Mouse (Mus musculus) embryo, embryonic 11 days (tissue): Measurements from ENCODE around the gene Csrp3.

Experiments
- DNase-seq: peaks from one replicate; pipeline ENCODE4 v3.0.0-alpha.2; 2015

Csrp3 gene

DNA sequence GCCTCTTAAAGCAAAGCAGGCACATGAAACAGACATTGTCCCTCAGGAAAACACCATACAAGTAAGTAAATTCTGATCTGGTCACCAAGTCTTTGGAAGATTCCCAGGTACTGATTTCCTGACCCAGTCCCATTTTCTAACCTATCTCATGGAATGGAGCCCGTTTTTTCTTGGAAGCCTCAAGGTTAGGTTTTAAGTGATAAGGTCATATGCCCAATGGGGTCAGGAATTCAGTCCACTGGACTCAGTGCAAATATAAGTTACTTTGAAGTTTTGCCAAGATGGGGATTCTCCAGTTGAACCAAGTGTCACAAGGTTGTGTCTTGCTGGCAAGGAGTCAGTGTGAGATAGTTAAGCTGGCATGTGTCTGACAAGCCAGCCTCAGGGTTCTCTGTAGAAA lies 23.2 kb downstream of the Csrp3 start:
- no peak for DNase-seq

DNA sequence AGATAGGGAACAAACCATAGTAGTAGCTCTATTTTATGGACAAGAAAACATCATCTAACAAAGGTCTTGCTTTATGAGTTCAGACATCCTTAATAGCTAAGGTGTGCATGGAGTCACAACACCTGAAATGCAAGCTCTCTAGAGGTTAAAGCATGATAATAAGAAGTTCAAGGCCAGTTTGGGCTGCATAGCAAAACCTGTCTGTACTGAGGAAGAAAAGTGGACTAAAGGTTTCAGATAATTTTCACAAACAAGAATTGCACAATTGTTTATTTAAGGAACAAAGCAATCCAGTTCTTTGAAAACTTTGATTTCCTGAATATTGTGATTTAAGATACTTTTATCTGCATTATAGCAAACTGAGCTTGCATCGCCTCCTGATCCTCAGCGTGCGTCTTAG lies 24.2 kb downstream of the Csrp3 start:
- DNase-seq, result no peak

DNA sequence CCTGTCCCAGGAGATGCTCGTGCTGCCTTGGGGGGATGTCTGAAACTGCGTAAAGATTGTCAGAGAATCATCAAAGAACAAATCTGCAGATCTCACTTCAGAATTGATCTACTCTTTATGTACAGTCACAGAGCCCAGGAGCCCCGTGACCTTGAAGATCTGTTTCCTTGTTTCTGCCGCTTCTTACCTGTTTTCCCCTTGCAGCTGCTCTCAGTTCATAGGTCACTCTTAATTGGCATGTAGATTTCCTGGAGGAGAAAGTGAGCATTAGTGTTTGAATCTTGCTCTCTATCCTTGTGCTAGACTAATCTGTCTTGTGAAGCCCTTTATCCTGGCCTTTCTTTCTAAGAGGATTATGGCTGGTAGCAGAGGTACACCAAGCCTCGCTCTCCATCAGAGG lies 26.2 kb downstream of the Csrp3 start:
- no peak for DNase-seq

DNA sequence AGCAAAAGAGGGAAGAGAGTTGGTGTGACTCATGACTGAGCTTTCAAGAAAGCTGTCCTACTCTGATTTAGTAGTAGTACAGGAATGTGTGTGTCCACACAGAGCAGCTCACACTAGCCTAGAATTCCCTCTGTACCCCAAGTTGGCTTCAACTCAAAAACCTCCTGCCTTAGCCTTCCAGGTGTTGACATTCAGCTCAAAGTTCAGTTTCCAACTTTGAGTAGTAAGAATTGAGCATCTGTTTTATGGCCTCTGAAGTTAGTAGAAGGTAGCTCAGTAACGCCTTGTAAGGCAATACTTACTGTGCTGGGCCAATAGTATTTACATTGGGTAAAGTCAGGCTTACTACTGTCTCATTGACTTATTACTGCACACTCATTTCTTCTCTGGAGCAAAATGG lies 34.2 kb downstream of the Csrp3 start:
- DNase-seq, result no peak

DNA sequence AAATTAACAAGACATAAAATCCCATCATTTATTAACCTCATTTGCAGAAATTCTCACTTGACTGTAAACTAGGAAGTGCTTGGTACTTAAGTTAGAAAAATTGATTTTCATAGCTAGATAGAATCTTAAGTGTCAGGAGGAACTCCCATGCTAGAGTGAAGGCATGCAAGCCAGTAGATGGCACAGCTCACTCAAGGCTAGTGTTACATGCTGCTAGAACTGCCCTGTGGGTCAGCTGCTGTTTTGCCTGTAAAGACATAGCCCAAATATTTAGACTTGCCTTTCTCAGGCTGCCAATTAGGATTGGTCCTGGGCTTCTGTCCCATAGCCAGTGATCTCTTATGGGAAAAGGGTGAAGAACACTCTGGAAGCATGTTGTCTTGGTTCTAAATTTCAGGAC lies 35.5 kb downstream of the Csrp3 start:
- no peak for DNase-seq

DNA sequence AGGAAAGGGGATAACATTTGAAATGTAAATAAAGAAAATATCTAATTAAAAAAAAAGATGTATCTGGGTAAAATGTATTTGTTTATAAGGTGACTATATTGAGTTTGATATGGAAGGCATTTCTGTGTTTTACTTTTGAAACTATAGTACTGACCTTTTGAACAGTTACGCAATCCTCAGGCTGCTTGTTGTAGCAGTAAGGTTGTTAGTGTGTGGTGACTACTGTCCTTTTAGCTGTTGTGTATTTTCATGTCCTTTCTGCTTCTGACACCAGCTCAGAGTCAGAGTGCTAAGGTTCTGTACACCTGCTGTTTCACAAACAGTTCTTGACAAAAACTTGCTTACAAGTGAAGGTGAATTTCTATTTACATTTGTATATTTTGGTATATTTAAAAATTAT lies 37.2 kb downstream of the Csrp3 start:
- no peak for DNase-seq

DNA sequence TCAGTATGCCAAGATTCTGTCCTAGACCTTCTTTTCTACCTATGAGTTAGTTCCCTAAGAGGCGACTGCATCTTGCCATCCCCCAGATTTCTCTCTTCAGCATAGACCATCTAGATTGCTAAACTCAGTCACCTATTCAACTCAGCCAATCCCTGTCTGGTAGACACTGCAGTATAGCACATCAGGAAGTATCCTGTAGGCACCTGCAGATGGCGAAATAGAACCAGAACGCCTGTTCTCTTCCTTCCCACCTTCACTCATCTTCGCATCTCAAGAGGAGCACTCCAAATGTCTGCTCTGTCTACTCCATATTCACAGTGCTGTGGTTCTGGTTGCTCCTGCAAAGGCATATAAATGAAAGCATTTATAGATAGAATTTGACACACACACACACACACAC lies 41.2 kb downstream of the Csrp3 start:
- no peak for DNase-seq

DNA sequence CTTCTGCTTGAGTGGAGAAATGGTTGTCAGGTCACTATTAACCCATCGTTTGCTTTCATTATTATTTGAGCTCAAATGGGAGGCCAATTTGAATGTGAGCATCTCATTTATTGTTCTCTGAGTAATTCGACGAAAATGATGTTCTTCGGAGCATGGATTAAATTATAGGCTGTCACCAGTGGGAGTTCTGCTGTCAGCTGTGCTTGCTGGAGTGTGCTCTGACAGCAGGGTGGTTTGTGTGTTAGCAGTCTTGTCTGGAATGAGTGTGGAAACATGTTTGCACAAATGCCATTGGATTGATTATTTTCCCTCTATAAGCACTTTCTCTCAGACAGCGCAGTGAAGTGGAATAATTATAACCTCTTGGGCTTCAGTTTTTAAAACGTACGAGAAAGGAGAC lies 44.5 kb downstream of the Csrp3 start:
- no peak for DNase-seq

DNA sequence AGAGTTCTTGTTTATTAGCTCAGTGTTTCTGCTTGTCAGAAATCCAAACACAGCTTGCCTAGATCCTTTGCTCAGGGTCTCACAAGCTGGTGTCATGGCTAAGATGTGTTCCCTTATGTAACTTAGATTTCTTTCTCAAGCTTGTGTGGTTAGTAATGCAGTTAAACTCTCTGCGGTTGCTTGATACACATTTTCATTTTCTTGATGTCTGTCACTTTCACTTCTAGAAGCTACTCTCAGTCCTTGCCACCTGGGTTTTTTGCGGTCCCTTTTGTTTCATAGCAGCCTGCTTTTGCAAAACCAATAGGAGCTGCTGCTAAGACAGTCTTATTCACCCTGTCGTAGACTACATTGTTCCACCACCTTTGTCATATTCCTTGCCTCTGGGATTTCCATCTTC lies 52.7 kb downstream of the Csrp3 start:
- no peak for DNase-seq

DNA sequence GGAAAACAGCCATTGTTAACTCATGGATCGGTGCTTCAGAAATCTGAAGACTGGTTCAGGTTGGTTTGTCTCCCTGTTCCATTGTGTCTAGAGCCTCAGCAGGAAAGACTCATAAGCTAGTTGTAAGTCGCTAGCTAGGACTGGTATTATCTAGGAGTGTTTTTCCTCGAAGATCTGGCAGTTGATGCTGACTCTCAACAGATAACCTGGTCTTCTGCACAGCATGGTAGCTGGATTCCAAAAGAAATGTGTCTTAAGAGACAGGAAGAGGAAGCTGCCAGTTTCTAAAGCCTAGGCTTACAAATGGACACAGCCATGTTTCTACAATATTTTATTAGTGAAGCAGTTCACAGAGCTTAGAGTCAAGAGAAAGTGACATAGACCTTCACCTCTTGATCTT lies 56.4 kb downstream of the Csrp3 start:
- no peak for DNase-seq

DNA sequence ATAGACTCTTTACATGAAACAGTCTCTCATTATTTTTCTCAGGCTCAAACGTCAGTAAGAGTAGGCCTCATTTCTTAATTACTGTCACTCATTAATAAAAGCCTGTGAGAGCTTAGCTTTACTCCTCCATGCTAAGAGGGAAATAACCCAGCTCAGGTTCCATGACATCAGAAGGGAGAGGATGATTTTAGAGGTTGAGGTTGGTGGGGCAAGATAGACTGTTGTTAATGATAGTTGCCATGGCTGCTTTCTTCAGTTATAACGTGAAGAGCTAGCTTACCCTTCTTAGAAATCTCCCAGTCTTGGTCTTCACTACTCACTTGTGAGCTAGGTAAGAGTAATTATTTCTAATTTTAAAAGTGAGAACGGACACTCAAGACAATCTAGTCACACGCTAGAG lies 57.7 kb downstream of the Csrp3 start:
- no peak for DNase-seq

DNA sequence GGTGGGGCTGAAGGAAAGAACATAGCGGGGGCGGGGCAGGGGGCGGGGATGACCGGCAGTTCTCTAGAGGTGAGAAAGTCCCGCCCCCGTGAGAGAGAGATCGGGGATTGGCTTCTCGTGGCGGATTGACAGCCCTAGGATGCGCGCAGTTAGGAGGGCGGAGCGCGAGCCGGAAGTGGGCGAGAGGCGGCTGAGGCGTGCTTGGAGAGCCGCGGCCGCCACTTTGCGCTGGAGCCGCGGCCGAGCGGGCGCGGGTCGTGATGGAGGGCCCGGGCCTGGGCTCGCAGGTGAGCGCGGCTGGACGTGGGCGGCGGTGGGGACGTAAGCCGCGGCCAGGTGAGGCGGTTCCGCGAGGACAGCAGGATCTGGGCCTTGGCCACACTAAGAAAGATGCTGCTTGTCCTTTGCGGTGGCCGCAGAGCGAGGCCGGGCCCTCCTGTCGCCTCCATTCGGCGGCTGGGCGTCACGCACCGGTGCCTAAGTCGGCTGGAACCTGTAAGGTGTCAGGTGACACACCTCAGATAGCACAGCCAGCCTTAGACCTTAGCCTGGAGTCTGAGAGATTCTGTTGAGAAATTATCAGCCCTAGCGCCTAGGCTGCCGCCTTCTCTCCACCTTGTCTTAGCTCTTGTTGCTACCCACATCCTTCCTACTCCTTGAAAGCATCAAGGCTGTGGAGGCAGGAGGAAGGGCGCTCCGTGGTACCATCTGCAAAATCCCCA lies 58.8 kb downstream of the Csrp3 start, which contains the start of gene Zdhhc13:
TSS of gene Zdhhc13 (plus strand) at position 153 of the 722 bp plus-strand sequence.
- peak; percentile 97 for DNase-seq

DNA sequence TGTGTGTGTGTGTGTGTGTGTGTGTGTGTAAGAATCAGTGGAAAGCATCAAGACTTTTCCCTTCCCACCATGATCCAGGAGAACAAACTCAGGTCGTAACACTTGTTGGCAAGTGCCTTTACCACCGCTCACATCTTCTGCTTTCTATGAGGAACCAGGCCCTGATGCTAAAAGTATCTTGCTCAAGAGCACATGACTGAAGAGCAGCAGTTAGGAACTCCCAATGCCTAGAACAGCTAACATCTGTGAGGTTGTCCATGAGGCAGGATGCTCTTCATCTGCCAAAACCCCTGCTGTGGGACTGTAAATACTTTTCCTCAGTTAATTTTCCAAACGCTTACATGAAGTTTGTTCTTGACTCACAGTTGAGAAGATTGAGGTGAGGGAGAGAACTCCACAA lies 59.5 kb downstream of the Csrp3 start:
- DNase-seq, result no peak

DNA sequence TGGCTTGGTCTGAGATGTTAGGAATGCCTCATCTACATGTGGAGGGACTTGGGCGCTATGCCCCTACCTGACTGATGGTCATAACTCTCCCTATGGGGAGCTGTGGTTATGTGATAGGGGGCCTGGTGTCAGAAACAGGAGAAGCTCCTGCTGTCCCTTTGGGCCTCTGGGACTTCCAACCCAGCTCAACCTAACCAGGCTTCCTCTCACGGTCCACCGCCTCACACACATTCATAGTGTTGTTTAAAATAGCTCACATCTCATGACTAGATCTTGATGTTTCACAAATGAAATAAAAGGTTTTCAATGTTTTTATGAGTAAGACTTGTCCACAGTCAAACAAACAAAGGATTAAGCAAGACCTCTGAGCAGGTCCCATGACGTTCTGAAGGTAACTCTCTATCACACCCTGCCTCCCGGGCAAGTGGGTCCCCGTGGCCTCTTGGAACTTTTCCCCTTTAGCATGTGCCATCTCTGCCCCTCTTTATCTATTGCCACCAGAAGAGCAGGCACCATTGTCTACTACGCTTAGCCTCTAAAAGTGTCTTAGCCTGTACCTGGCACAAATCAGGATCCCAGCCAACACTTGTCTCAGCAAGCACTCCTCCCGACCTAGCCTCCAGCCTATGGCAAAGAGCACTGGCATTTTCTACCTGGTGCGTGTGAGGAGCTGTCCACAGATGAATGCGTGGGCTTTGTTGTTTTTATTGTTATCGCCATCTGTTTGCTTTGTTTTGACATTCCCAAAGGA lies 62.9 kb downstream of the Csrp3 start:
- DNase-seq, result no peak

DNA sequence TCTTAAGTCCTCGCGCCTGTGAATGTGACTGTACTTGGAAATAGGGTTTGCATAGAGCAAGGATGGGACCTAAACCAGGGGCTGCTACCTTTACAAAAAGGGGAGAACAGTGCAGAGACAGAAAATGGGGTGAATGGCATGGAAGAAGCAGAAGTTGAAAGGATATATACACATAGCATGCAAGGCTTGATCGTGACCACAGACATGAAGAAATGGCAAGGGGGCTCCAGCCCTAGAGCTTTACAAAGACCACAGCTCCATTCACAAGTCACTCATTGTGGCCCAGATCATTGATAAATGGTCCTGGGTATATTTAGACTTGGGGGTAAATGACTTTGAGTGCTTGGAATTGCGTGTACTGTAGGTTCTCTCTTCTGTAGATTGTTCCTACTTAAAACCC lies 65.4 kb downstream of the Csrp3 start:
- no peak for DNase-seq
